Mouse (Mus musculus): ENCODE measurements around the gene Wdr89. TPM values are rescaled to one million over a fixed set of nuclear protein-coding genes. Genes with fewer than 3 reads are reported as not detected.
A peak's percentile ranks its signal among the peaks of the same experiment; 100 is the strongest.
"Not testable (repeated sequence)": the region's sequence is repeated elsewhere in the genome, so short reads cannot be mapped to it uniquely, and the experiment has no call there.

The Wdr89 gene
- polyA plus RNA-seq (2012; ENCODE audit: insufficient read depth, insufficient read length, low replicate concordance, missing spikeins) = not detected in 2 replicates

DNA sequence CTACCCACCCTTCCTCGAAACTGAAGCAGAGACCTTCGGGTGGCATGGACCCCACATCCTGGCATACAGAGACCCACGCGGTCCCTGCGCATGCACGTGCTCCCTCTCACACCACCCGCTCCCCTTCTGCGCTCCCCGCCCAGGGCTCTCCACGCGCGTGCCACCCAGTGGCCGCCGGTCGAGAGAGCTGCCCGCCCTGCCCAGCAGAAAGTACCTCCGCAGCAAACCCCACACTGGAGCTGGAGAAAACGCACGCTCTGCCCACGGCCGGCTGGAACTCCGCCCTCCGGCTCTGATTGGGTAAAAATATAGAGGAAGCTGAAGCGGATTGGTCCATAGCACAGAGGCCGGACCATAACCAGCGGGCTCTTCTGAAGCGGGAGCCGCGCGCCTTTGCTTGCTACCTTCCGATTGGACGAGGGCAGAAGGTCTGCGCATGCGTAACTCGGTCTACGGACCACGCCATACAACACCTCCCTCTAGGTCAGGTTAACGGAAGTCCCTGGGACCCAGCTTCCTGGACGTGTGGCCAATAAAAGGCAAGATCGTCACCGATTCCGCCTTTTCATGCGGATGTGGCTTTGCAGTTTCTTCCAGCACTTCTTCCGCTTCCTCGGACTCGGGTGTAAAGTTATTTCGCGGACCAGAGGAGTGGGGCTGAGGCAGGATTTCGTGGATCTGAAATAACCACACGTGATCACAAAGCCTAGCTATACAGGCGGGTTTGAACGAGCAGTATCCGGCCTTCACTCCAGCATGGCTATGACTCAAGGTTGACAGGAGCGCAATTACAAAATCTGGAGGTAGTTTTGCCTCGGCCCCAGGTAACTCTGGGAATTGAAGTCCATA is at the start of gene Wdr89:
Wdr89 (minus strand) TSS at position 280 of the 849 bp plus-strand sequence.
- H3K4me1 ChIP-seq (ENCODE audit: control insufficient read depth, insufficient read depth, low read length) = no peaks in the 10 kb centered on the region; the same call in 1 of the 2 replicates
- no peak; the same call in 1 of the 2 replicates for TF ChIP-seq CTCF (IDR thresholded peaks at IDR 0.05; ENCODE audit: insufficient read depth, low read depth, low read length)
- TF ChIP-seq POLR2A (IDR thresholded peaks at IDR 0.05; ENCODE audit: insufficient read depth, low read depth, low read length) = peak; percentile 64; the same call in 1 of the 2 replicates
- WGBS = under 1% methylated on average over 55 of the region's 55 CpGs
- peak within 1 kb of the TSS; percentile 62 for H3K4me3 ChIP-seq (ENCODE audit: insufficient read depth, low read depth, low read length)
- peak within 1 kb of the TSS; percentile 17; the same call in 1 of the 2 replicates for H3K27ac ChIP-seq (ENCODE audit: insufficient read depth, low read depth, low read length)

DNA sequence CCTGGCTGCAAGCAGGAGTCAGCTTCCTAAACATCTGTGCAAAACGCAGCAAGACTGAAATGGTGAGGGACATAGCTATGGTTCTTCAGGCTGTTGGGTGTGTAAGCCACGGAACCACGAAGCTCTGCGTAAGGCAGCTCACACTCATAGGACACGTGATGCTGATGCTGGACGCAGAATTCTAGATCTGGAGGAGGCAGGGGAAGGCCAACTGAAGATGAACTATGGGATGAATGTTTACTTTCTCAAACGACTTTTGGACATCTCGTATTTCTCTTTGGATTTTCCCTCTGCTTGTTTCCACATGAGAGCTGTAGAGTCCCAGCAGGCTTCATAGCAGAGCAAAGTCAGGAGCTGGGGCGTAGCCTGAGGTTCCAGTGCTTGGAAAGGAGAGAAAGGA is 44.3 kb upstream of the Wdr89 start:
- TF ChIP-seq POLR2A (IDR thresholded peaks at IDR 0.05; ENCODE audit: insufficient read depth, low read depth, low read length) (no peak), CTCF (IDR thresholded peaks at IDR 0.05; ENCODE audit: insufficient read depth, low read depth, low read length) (no peak)
- no peak overlapping the region for H3K4me3 ChIP-seq (ENCODE audit: insufficient read depth, low read depth, low read length)
- no peaks in the 10 kb centered on the region for H3K4me1 ChIP-seq (ENCODE audit: control insufficient read depth, insufficient read depth, low read length)
- H3K27ac ChIP-seq (ENCODE audit: insufficient read depth, low read depth, low read length) = no peak overlapping the region
- WGBS = 90% methylated on average over 9 of the region's 9 CpGs

DNA sequence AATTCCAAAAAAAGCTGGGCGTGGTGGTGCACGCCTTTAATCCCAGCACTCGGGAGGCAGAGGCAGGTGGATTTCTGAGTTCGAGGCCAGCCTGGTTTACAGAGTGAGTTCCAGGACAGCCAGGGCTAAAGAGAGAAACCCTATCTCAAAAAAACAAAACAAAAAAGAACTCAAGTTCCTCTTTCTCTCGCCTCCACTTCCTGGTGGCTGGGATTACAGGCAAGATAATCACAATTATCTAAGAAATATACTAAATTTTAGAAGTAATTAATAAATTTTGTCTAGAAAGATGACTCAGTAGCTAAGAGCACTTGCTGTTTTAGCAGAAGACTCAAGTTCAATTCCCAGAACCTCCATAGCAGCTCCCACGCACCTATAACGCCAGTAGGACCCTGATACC is 43.6 kb upstream of the Wdr89 start:
- H3K27ac ChIP-seq (ENCODE audit: insufficient read depth, low read depth, low read length) = not testable (repeated sequence)
- WGBS = 95% methylated on average over 7 of the region's 7 CpGs

DNA sequence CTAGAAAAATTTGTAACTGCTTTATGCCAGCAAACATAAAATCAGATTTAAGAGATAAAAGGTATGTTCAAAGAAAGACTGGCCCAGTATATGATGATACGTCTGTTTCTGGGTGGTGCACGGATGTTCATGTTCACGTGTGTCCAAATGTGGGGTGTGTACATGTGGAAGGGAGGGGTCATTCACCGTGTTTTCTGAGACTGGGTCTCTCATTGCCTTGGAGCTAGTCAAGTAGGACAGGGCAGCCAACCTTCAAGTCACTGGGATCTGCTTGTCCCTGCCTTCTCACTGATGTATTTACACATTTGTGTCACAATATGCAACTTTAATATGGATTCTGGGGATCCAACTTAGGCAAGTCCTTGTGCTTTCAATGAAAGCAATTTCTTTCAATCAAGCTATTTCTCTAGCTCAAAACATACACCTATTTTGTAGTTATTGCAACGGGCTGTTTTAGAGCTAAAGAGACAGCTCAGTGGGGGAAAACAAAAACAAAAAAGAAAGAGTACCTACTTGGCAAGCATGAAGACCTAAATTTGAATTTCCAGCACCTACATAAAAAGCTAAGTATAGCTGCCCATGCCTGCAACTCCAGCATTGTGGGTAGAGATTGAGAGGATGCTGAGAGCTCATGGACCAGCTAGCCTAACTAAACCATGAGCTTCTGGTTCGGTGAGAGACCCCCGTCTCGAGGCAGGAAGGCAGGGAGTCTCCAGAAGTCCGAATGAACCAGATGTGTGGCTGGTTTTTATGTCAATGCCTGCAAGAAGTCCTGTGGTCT is 41.4 kb upstream of the Wdr89 start:
- H3K4me1 ChIP-seq (ENCODE audit: control insufficient read depth, insufficient read depth, low read length) = no peaks in the 10 kb centered on the region
- no peak overlapping the region for H3K4me3 ChIP-seq (ENCODE audit: insufficient read depth, low read depth, low read length)
- H3K27ac ChIP-seq (ENCODE audit: insufficient read depth, low read depth, low read length) = no peak overlapping the region
- TF ChIP-seq POLR2A (IDR thresholded peaks at IDR 0.05; ENCODE audit: insufficient read depth, low read depth, low read length) (no peak), CTCF (IDR thresholded peaks at IDR 0.05; ENCODE audit: insufficient read depth, low read depth, low read length) (no peak)
- 91% methylated on average over 9 of the region's 9 CpGs for WGBS

More for the DNA sequence above, 43.6 kb upstream of the Wdr89 start:
- H3K4me3 ChIP-seq (ENCODE audit: insufficient read depth, low read depth, low read length); H3K4me1 ChIP-seq (ENCODE audit: control insufficient read depth, insufficient read depth, low read length): not testable (repeated sequence)

DNA sequence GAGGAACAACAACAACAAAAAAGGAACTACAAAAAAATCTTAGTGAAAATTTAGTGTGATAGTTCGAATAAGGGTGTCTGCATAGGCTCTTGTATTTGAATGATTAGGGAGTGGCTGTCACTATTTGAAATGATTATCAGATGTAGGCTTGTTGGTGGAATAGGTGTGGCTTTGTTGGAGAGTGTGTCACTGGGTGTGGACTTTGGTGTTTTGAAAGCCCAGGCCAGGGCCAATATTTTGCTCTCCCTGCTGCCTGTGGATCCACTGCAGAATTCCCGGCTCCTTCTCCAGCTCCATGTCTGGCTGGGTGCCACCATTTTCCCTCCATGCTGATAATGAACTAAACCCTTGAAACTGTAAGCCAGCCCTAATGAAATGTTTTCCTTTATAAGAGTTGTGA is 40.2 kb upstream of the Wdr89 start:
- WGBS = 71% methylated on average over 2 of the region's 2 CpGs
- TF ChIP-seq CTCF (IDR thresholded peaks at IDR 0.05; ENCODE audit: insufficient read depth, low read depth, low read length) (no peak), POLR2A (IDR thresholded peaks at IDR 0.05; ENCODE audit: insufficient read depth, low read depth, low read length) (no peak)

DNA sequence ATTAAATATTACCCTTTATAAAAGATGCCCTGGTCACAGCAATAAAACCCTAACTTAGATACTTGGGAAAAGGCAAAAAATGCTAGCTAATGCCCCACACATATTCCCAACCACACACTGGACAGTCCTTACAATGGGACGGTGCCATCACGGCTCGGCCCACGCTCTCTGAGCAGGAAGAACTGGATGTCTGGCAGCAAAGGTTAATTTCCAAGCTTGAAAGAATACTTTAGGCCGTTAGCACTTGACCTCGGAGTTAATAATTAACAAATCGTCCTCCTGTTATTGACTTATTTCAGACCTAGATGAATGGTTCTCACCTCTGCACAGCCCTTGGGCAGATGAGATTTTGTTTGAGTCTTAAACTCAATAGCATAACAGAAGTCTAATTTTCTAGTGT is 37.3 kb upstream of the Wdr89 start:
- Histone ChIP-seq H3K4me3 (ENCODE audit: insufficient read depth, low read depth, low read length) (no peak overlapping the region), H3K27ac (ENCODE audit: insufficient read depth, low read depth, low read length) (no peak overlapping the region), H3K4me1 (ENCODE audit: control insufficient read depth, insufficient read depth, low read length) (peaks cover 4% of the 10 kb centered on the region; the same call in 1 of the 2 replicates)
- TF ChIP-seq CTCF (IDR thresholded peaks at IDR 0.05; ENCODE audit: insufficient read depth, low read depth, low read length) = no peak
- no peak for TF ChIP-seq POLR2A (IDR thresholded peaks at IDR 0.05; ENCODE audit: insufficient read depth, low read depth, low read length)
- 94% methylated on average over 7 of the region's 7 CpGs for WGBS

More for the DNA sequence above, 40.2 kb upstream of the Wdr89 start:
- Histone ChIP-seq H3K4me1 (ENCODE audit: control insufficient read depth, insufficient read depth, low read length) (no peaks in the 10 kb centered on the region), H3K27ac (ENCODE audit: insufficient read depth, low read depth, low read length) (no peak overlapping the region), H3K4me3 (ENCODE audit: insufficient read depth, low read depth, low read length) (no peak overlapping the region)

DNA sequence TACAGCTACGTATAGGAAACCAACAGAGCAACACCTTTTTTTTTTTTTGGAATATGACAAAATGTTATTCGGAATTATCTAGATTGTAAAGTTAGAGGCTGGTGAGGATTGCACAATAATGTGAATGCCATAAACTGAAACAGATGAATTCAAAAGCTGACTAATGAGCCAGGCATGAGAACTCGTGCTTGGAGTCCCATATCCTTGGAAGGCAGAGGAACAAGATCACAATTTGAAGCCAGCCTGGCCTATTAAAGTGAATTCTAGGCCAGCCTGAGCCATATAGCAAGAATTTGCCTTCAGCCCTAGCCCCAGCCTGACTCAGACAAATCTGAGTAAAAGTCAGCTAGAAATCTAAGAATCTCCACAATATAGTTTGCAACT is 33.4 kb upstream of the Wdr89 start:
- Histone ChIP-seq H3K4me1 (ENCODE audit: control insufficient read depth, insufficient read depth, low read length) (peaks cover 9% of the 10 kb centered on the region; the same call in 1 of the 2 replicates), H3K27ac (ENCODE audit: insufficient read depth, low read depth, low read length) (no peak overlapping the region), H3K4me3 (ENCODE audit: insufficient read depth, low read depth, low read length) (no peak overlapping the region)
- TF ChIP-seq CTCF (IDR thresholded peaks at IDR 0.05; ENCODE audit: insufficient read depth, low read depth, low read length) = no peak
- no peak for TF ChIP-seq POLR2A (IDR thresholded peaks at IDR 0.05; ENCODE audit: insufficient read depth, low read depth, low read length)
- WGBS = 90% methylated on average over 3 of the region's 3 CpGs

DNA sequence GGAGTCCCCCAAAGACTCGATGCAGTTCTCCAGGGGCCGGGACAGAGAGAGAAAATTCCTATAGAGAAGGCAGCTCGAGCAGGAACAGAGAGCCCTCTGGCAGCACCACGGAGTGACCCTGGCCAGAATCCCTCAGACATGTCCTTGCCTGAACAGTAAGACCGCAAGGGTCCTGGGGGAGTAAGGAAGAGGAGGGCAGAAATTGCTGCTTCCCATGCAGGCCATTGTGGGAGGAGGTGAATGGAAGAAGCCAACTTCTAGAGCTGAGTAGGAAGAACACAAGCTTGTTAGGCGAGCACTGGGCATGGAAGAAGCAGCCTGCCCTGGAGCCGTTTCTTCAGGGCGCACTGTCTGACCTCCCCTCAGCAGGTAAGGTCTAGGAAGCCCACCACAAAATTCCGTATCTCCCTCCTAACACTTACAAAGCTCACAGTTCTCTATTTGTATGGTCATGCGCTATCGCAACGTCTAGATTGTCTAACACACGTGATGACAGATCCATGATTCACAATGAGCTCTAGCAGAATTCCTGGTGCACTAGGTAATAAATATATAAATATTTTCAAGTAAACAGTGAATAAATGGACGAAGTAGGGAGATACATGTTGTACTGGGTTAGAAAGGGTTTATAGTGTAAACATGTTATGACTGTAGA is 32.9 kb upstream of the Wdr89 start:
- H3K27ac ChIP-seq (ENCODE audit: insufficient read depth, low read depth, low read length) = no peak overlapping the region
- peaks cover 9% of the 10 kb centered on the region; the same call in 1 of the 2 replicates for H3K4me1 ChIP-seq (ENCODE audit: control insufficient read depth, insufficient read depth, low read length)
- H3K4me3 ChIP-seq (ENCODE audit: insufficient read depth, low read depth, low read length) = no peak overlapping the region
- 74% methylated on average over 14 of the region's 14 CpGs for WGBS
- TF ChIP-seq CTCF (IDR thresholded peaks at IDR 0.05; ENCODE audit: insufficient read depth, low read depth, low read length) (no peak), POLR2A (IDR thresholded peaks at IDR 0.05; ENCODE audit: insufficient read depth, low read depth, low read length) (no peak)

Data from olfactory bulb, adult 2 months (tissue).